Mouse (Mus musculus): ENCODE measurements around the gene Rab3gap1.

Rab3gap1 gene

DNA sequence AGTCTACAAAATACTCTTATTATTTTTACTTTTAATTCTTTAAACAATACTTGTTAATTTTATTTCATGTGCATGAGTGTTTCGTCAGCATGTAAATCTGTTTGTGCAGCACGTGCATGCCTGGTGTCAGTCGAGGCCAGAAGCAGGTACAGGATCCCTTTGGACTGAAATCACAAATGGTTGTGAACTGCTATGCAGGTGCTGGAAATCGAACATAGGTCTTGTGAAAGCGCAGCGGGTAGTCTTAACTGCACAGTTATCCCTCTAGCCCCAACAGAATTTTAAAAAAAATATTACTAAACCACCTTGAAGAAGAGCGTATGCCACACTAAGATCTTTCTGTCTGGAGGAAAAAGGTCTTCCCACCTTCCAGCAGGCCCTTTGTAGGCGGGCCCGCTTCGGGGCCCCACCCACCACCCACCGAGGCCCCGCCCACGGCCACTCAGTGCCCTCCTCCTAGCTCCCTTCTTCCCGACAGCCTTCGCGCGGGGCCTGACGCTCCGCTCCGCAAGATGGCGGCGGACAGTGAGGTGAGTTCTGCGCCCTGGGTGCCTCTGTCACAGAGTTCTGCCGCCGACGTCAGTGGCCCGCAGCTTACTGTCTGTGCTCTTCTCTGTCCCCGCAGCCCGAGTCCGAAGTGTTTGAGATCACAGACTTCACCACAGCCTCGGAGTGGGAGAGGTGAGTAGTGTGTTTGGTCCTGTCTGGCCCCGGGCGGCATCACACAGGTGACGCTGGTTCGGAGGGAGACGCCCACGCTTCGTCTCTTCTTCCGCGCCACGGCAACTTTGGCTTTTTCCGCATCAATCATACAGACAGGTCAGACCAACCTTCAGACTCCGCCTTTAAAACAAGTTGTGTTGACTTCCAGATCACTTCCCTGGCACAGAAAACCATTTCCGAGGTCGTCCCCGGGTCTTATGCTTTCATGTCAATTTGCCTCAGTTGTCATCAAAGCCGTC is at the start of gene Rab3gap1:
Rab3gap1 (plus strand) TSS at position 474 of the 962 bp plus-strand sequence.
- peak; percentile 88 for DNase-seq (ENCODE audit: low spot score)

DNA sequence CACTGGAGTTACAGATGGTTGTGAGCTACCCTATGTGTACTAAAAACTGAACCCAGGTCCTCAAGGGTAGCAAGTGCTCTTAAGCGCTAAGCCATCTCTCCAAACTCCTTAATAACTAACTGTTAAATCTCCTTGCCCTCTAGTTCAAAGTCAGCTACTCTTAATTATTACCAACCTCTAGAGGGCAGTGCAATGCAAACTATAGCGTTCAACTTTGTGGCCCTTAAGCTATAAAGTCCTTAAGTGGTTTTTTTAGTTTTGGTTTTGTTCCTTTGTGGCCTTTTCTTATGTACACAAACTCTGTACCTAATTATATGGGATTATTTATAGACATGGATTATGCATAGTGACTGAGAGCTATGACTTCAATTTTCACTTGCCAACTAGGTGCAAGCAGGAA is 41.2 kb upstream of the Rab3gap1 start:
- DNase-seq (ENCODE audit: low spot score): peak; percentile 79

DNA sequence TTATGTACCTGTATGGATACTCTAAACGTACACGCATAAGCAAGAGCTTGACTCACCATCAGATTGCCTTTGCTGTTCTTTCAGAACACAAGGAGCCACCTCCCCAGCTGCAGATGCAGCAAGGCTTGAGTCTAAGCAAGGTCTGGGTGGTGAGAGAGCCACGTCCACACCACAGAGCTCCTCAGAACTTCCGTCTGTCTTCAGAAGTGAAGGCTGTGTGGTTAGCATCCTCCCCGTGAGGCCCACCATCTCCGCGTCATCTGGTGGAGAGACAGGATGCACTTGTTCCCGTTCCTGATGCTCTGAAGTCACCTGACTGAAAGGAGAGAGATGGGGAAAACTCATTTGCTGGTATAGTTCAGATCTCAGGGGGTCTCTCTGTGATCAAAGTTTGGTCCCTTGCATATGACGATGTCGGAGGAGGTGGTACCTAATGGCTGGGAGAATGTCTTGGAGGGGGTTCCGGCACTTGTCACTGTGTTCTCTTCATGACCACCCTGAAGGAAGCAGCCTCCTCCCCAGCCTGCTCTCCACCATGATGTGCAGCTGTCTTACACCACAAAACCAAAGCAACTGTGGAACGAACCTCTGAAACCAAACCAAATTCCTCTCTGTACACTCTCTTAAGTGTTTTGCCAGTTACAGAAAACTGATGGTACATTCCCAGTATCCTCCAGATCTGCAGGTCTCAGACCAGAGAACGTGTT is 38.2 kb upstream of the Rab3gap1 start:
- no peak for DNase-seq (ENCODE audit: low spot score)

DNA sequence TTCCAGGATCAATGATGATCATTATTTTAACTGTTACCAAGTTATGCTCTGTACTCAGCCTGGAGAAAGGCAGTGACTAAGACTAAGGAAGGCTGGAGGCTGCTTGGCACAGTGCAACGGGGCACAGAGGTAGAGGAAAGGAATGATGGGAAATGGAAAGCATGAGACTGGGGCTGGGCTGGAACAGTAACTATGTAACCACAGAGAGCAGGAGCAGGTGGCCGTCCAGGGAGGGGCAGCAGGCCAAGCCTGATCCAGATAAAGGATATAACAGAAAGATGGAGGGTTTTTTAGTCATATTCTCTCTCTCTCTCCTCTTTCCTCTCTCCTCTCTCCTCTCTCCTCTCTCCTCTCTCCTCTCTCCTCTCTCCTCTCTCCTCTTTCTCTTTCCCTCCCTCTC is 34.9 kb upstream of the Rab3gap1 start:
- DNase-seq (ENCODE audit: low spot score): no peak

DNA sequence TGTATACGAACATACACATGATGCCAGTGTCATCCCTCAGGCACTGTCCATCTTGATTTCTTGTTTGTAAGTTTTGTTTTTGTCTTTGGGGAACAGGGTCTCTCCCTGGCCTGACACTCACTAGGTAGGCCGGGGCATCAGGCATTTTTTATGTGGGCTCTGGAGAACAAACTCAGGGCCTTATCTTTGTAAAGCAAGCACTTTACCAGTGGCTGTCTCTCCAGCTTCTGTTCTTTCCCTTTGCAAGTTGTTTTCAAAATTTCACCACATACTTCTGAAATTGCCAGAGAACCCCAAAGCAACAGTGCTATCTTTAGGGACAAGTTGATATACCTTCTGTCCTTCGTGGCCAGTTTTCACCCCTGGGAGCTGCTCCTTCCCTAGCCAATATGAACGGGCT is 34.4 kb upstream of the Rab3gap1 start:
- DNase-seq (ENCODE audit: low spot score): no peak

DNA sequence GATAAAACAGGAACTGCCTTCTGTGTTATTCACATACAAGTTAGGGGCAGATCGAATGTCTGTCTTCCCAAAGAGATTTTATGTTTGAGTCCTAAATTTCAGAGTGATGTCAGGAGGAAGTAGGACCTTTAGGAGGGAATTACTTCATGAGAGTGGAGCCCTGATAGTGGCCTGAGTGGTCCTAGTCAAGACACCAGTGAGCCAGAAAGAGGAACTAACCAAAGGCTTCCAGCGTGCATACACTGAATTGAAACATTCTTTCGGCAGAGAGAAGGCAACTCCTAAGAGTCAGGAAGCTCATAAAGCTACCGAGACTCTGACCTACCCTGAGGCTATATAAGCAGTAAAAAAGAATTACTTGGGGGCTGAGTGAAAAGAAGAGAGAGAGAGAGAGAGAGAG is 32.0 kb upstream of the Rab3gap1 start:
- no peak for DNase-seq (ENCODE audit: low spot score)

DNA sequence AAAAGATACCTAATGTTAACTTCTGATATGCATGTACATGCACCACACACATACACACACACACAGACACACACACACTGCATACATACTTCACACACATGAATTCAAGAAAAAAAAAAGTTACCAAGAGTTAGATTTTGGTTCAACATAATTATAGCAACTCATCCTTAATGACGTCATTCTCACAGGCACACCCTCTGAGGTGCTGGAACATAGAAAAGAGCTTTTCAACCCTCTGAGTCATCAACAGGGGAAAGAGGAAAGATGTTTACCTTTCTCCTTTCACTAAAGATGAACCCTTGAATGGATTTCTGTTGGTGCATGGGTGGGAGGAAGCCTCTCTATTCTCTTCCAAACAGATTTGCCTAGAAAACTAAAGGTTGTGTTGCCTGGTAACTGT is 30.0 kb upstream of the Rab3gap1 start:
- DNase-seq (ENCODE audit: low spot score): no peak

DNA sequence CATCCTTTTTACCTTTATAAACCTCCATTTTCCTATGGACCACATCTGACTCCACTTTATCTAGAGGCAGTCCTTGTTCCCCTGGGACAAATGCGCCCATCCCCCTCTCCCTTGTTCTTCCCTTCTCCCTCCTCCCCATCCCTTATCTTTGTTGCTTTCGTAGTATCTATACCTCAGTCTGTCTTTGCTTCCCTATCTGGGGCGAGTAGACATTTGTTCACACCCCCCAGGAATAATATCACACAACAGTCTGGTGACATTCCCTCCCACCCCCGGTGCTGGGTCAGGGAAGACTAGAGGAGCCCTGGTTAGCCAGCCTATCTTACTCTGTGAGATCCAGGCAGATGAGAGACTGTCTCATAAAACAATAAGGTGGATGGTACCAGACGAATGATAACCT is 23.1 kb upstream of the Rab3gap1 start:
- no peak for DNase-seq (ENCODE audit: low spot score)

DNA sequence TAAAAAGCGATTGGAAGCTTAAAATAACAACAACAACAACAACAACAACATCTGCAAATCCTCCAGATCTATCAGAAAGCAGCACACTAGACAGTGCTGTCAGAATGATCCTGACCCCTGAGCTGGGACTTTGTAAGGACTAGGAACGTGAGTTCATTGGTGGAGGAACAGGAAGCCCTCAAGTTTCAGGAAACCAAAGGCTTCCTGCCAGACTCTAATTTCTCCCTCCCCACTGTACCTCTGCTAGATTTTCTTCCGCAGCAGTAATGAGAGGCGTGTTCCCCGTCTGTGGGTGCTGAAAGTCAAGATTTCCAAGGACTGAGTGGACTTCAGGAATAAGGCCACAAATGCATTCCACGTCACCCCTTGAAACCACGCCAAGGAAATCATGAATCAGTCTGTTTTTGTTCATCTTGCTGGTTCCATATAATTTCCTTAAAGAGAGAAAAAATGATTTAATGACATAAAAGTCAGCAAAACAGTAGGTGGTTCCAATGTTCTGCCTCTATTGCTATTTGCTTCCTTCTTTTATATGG is 18.4 kb upstream of the Rab3gap1 start:
- DNase-seq (ENCODE audit: low spot score): no peak

DNA sequence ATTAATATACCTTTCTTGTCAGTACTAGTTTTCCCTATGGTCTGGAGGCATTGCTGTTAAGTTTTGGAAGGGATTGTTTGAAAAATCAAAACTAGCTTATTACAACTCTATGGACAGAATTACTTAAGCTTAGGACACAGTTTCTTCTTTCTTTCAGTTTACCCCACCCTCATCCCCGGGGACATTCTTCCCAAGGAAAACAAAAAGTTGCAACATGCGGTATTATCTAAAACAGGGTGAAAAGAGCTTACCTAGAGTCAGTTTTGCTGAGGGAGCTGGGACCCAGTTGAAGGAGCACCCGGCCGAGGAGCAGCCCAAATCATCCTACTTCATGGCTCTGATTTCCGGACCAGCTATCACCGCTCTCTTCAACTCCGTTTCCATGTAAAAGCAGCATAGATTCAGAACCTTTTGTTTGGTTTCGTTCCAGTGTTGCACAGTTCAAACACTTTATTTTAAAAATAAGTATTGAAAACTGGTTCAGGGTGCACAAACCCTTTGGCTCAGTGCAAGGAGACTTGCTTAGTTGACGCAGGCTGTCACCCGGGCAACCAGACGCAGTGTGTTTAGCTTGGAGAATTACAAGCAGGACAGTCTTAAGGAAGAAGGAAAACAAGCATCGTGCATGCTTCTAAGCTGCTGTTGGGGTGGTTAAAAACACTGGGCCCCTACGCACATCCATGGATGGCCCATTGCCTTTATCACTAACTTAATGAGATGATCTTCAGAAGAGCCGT is 13.9 kb upstream of the Rab3gap1 start, which contains the start of gene Map3k19:
Map3k19 (minus strand) TSS at position 546 of the 737 bp plus-strand sequence.
- DNase-seq (ENCODE audit: low spot score): no peak

DNA sequence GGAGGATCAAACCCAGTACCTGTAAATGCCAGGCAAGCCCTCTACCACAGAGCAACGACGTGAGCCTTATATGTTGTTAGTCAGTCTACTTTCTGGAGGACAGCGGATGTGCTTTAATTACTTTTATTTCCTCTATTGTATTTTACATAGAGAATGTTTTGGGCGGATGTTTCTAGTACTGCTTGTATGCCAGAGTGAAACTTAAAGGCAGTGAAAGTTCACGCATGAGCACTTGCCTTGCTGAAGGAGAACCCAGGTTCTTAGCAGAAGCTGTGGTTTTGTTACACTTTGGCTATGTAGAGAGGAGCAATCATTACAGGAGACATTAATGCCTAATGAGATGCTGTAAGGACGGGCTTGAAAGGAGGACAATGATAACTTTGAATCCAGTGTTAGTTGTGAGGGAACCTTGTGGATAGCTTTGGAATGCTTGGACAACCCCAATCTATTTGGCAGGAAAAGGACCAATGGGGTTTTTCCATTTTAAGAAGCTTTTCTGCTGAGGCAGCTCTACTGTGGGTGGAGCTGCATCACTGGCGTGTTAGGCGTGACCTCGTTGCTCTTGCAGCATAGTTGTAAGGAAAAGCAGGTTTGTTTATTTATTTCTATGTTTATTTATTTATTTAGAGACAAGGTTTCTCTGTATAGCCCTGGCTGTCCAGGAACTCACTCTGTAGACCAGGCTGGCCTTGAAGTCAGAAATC is 9.5 kb upstream of the Rab3gap1 start:
- DNase-seq (ENCODE audit: low spot score): no peak

DNA sequence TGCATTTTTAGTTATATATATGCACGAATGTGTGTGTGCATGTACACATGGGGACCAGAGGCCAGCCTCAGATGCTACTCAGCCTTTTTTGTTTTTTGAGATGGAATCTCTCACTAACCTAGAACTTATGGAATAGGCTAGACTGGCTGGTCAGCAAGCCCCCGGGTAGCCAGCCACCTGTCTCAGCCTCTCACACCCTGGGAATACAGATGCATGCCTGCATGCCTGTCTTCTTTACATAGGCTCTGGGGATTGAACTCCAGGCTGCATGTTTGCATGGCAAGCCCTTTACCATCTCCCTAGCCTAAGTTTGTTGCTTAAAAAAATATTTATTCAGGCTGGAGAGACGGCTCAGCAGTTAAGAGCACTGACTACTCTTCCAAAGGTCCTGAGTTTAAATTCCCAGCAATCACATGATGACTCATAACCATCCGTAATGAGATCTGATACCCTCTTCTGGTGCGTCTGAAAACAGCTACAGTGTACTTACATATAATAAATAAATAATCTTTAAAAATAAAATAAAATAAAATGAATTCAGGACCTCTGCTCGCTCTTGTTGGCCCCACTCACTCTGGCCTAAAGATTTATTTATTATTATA is 8.7 kb upstream of the Rab3gap1 start:
- DNase-seq (ENCODE audit: low spot score): no peak

DNA sequence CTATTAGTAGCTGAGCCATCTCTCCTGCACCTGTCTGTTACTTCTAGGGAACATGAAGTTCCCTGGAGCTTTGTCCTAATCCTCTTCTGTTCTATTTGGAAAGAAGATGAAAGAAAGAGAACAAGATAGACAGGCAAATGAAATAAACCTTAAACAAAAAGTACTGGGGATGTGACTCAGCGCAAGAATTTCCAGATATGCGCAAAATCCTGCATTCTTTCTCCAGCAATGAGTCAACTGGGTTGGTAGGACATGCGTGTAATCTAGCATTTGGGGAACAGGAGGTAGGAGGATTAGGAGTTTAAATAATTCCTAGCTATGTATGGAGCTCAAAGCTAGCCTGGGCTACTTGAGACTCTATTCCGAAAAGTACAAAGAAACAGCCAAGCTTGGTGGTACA is 8.1 kb upstream of the Rab3gap1 start:
- no peak for DNase-seq (ENCODE audit: low spot score)

DNA sequence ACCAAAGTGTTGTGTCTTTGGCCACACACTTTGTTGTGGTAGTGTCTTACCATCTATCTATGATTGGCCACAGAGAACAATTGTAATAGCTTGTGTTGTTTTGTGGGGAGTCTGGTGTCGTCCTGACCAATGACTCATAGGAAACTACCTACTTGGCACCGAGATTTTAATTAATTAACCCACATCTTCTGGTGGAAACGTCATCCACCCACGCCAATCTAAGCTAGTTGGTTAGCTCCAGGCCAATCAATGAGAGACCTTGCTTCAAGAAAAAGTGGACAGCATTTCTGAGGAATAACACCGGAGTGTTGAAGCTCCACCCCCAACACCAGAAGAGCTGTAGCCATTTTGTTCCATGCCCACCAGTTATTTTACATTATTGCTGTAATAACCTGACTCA is 6.7 kb upstream of the Rab3gap1 start:
- no peak for DNase-seq (ENCODE audit: low spot score)

DNA sequence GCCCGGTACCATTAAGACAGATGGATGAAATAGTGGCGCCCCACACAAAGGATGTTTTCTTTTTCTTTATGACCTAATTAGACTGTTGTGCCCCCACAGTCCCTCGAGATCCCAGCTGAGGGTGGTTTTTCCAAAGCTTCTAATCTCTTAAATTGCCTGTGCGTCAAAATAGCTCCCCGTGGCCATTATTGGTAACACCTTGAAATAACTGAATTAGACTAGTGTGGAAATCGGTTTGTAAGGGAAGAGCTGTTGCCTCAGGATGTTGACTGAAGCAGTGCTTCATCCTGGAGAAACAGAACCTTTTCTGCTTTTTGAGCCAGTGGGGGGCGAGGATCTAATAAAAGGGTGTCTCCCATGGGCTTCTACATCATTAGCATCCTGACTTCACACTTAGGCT is 4.8 kb upstream of the Rab3gap1 start:
- no peak for DNase-seq (ENCODE audit: low spot score)

DNA sequence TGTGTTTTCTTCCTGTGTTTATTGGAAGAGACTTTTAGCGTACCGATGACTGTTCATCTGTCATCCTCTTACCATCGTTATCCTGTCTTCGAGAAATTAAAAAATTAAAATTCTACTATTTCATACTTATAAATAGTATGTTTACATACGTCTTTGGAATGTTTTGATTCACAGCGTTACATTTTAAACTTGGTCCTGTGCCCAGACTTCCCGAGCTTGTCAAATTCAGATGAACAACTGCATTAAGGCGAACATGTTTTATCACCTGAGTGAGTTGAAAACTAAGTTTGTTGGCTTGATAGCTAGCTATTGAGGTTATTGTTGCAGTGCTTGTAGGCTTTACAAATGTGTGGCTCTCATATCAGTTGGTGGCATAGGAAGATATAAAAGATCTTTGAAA is 703 bp downstream of the Rab3gap1 start:
- DNase-seq (ENCODE audit: low spot score): no peak

DNA sequence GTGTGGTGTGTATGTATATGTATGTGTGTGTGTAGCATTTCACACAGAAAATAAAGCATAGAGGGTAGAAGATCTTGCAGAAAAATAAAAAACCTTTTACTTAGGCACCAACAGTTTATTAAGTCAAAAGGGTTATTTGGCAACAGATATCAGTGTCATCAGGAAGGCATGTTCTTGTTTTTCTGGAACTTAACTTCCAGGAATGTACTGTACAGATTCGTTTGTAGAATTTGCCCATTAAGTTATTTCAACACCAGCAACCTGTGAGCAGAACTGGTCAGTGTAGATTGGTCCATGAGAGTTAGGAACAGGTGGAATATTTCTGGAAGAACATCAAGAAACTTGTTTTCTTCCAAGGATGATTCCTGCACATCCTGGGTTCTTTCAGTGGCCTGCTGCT is 30.8 kb downstream of the Rab3gap1 start:
- DNase-seq (ENCODE audit: low spot score): no peak

DNA sequence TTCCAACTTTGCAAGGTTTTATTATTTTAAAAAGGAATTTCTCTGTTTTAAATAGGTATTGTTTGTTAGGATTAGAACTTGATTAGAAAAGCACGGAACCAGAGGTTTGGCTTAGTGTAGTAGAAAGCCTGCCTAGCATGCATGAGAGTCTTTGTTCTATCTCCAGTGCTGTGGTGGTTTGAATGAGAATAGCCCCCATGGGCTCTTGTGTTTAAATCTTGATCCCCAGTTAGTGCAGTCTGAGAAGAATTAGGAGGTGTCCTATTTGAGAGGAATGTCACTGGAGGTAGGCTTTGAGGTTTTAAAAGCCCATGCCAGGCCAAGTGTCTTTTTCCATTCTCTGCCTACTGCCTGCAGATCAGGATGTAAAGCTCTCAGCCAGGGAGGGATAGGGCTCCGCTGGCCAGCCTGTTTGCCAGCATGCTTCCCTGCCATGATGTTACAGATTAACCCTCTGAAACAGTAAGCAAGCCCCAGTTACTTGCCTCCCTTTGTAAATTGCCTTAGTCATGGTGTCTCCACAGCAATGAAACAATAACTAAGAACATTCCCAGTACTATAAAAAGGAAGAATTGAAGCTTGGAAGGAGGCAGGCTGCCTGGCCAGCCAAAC is 36.3 kb downstream of the Rab3gap1 start:
- DNase-seq (ENCODE audit: low spot score): no peak

DNA sequence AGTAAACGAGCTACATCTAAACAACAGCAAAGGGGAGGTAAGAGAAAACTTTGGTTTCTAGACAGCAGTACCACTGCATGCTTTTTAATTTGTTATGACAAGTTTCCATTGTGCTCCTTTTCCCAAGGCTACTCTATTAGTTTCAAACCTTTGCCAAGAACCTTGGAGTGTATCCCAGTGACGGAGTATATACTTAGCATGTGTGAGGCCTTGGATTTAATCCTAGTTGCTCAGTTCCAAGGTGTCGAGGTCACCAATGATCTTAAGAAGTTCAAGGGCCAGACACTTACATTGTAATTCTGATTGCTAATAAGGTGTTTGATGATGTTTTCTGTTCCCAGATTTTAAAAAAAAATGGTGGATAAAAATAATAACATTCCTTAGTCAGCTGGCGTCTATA is 44.5 kb downstream of the Rab3gap1 start:
- DNase-seq (ENCODE audit: low spot score): no peak

DNA sequence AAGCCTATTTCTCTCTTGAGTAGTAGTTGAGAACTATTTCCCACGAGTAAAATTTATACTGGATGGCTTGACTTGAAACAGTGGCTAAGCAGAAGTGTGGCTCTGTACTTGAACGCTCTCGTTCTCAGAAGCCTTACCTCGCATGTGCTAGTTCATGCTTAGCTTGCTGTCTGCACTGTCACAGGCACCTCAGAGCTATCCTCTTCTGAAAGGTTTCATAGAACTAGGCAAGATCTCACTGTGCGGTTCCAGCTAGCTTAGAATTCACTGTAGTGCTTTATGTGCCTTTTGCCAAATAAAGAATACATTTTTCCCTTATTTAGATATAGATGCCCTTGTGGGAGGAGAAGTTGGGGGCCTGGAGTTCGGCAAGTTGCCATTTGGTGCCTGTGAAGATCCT is 46.7 kb downstream of the Rab3gap1 start:
- no peak for DNase-seq (ENCODE audit: low spot score)

DNA sequence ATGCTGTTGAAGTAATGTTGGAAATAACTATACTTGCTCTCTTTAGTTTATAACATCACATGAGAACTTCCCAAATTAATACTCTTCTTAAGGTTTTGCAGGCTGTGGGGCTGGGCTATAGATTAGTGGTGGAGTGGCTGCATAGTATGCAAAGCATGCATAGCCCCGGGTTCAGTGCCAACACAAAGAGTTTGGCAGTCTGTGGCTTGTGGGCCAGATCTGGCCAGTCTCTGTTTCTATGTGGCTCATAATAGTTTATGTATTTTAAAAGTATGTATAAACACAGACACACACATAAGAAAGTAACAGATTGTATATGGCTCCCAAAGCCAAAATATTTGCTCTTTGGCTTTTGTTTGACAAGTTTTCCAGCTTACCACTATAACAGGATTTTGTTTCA is 47.2 kb downstream of the Rab3gap1 start:
- DNase-seq (ENCODE audit: low spot score): no peak

All from retina, embryonic 14.5 days (tissue).